Mouse (Mus musculus) embryonic facial prominence, embryonic 14.5 days (tissue): ENCODE results near the gene Stxbp5. TPM values are rescaled to one million over a fixed set of nuclear protein-coding genes. Genes with fewer than 3 reads are reported as not detected.
A peak's percentile ranks its signal among the peaks of the same experiment; 100 is the strongest.

Source experiments
- ATAC-seq: fragments of 200-750 bp; cut with Nextera tagmentation; 2 replicates; pipeline ENCODE4 v1.8.0; 2017; ENCODE audit warnings: low read depth, moderate number of reproducible peaks, moderate TSS enrichment
- DNase-seq: peaks from one replicate; pipeline ENCODE4 v3.0.0-alpha.2; 2015; ENCODE audit warnings: low spot score
- H3K27ac ChIP-seq: fragments of 300-500 bp; sonication (generic); replicated peaks from 2 replicates; pipeline ENCODE4 v1.5.1; 2014; ENCODE audit warnings: low read depth, mild to moderate bottlenecking, low read length, moderate library complexity
- H3K27me3 ChIP-seq: fragments of 300-500 bp; sonication (generic); replicated peaks from 2 replicates; pipeline ENCODE4 v1.6.1; 2014; ENCODE audit warnings: low read length; ENCODE audit not compliant: control insufficient read depth, insufficient read depth
- H3K36me3 ChIP-seq: fragments of 300-500 bp; sonication (generic); 2 replicates; pipeline ENCODE4 v1.6.1; 2014; ENCODE audit warnings: low read length, mixed read lengths; ENCODE audit not compliant: control insufficient read depth, insufficient read depth
- H3K4me1 ChIP-seq: fragments of 300-500 bp; sonication (generic); 2 replicates; pipeline ENCODE4 v1.6.1; 2014; ENCODE audit warnings: antibody characterized with exemption, low read length; ENCODE audit not compliant: control insufficient read depth, insufficient read depth
- H3K4me2 ChIP-seq: fragments of 300-500 bp; sonication (generic); 2 replicates; pipeline ENCODE4 v1.6.1; 2014; ENCODE audit warnings: low read depth, mild to moderate bottlenecking, low read length, moderate library complexity, mixed read lengths
- H3K4me3 ChIP-seq: fragments of 300-500 bp; sonication (generic); 2 replicates; pipeline ENCODE4 v1.5.1; 2014; ENCODE audit warnings: low read depth, mild to moderate bottlenecking, low read length
- H3K9ac ChIP-seq: fragments of 300-500 bp; sonication (generic); 2 replicates; pipeline ENCODE4 v1.6.1; 2014; ENCODE audit warnings: low read depth, mild to moderate bottlenecking, low read length, moderate library complexity, mixed read lengths
- H3K9me3 ChIP-seq: fragments of 300-500 bp; sonication (generic); 2 replicates; pipeline ENCODE4 v1.6.1; 2016; ENCODE audit warnings: low read length; ENCODE audit not compliant: control insufficient read depth
- WGBS: fragments of 180-500 bp; shearing (Covaris S2); extraction: QIAGEN DNeasy Blood & Tissue Kit; methylation state at CpG from one replicate; pipeline ENCODE4 v1.1.7; 2014; 5-methylcytosine and 5-hydroxymethylcytosine counted together
- polyA plus RNA-seq: library from polyadenylated mRNA; unstranded; fragments of >200 nt; fragmentation: Nextera tagmentation; extraction: Ambion mirVana; gene quantifications from 2 replicates; pipeline ENCODE4 v1.2.1, GENCODE M21; 2014

Gene Stxbp5
- polyA plus RNA-seq, 1 experiment from 2014 or later: 7.4 TPM

DNA sequence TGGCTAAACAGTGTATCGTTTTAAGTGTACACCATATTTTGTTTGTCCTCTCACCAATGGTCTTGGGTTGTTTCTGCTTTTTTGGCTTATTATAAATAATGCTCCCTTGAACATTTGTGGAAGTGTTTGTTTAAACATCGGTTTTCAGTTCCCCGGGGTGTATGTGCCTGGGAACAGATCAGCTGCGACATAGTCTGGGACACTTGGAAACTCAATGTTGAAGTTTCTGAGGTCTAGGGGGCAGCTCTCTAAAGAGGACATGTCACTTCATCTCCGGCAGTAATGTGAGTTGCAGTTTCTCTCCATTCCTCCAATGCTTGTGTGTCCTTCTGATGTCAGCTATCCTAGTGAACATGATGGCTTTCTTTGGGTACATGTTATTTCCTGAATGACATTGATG, 137.0 kb downstream of the Stxbp5 start:
- H3K4me3 ChIP-seq: no peak overlapping the region
- ATAC-seq: no peak
- 91% methylated on average over 5 of the region's 5 CpGs for WGBS
- no peak overlapping the region for H3K9ac ChIP-seq
- DNase-seq: no peak
- peaks cover 50% of the 10 kb centered on the region for H3K36me3 ChIP-seq
- H3K27me3 ChIP-seq: no peaks in the 10 kb centered on the region
- no peaks in the 10 kb centered on the region for H3K9me3 ChIP-seq
- H3K4me1 ChIP-seq: no peaks in the 10 kb centered on the region
- no peak overlapping the region for H3K4me2 ChIP-seq
- H3K27ac ChIP-seq: no peak overlapping the region

GRCm38 (mm10) chr10:9760264-9760663, 140.6 kb downstream of the Stxbp5 start:
- Histone ChIP-seq H3K9ac (no peak overlapping the region), H3K36me3 (peaks cover 29% of the 10 kb centered on the region), H3K4me3 (no peak overlapping the region), H3K4me1 (no peaks in the 10 kb centered on the region), H3K4me2 (no peak overlapping the region), H3K27me3 (no peaks in the 10 kb centered on the region), H3K9me3 (no peaks in the 10 kb centered on the region), H3K27ac (no peak overlapping the region)
- 83% methylated on average over 8 of the region's 8 CpGs for WGBS
- no peak for ATAC-seq
- DNase-seq: no peak

GRCm38 (mm10) chr10:9756546-9756945, 144.3 kb downstream of the Stxbp5 start:
- Histone ChIP-seq H3K4me3 (no peak overlapping the region), H3K9ac (no peak overlapping the region), H3K9me3 (no peaks in the 10 kb centered on the region), H3K4me2 (no peak overlapping the region), H3K4me1 (no peaks in the 10 kb centered on the region), H3K27ac (no peak overlapping the region), H3K27me3 (no peaks in the 10 kb centered on the region), H3K36me3 (peaks cover 18% of the 10 kb centered on the region)
- DNase-seq (no peak), ATAC-seq (no peak)
- 70% methylated on average over 6 of the region's 6 CpGs for WGBS

- no peak for ATAC-seq
- WGBS: 43% methylated on average over 3 of the region's 3 CpGs
- no peaks in the 10 kb centered on the region for H3K27me3 ChIP-seq
Measured at GRCm38 (mm10) chr10:9754893-9755541, 145.9 kb downstream of the Stxbp5 start.

GRCm38 (mm10) chr10:9733861-9734260, 167.0 kb downstream of the Stxbp5 start:
- Histone ChIP-seq H3K27me3 (no peaks in the 10 kb centered on the region), H3K4me1 (no peaks in the 10 kb centered on the region; the same call in 1 of the 2 replicates), H3K9me3 (no peaks in the 10 kb centered on the region), H3K4me3 (no peak overlapping the region), H3K27ac (no peak overlapping the region), H3K9ac (no peak overlapping the region), H3K4me2 (no peak overlapping the region), H3K36me3 (no peaks in the 10 kb centered on the region)
- DNase-seq (peak; percentile 10), ATAC-seq (no peak)
- WGBS: 50% methylated on average over 3 of the region's 3 CpGs

More at GRCm38 (mm10) chr10:9754893-9755541, 145.9 kb downstream of the Stxbp5 start:
- Histone ChIP-seq H3K4me2 (no peak overlapping the region), H3K9me3 (no peaks in the 10 kb centered on the region), H3K27ac (no peak overlapping the region), H3K4me1 (no peaks in the 10 kb centered on the region), H3K36me3 (peaks cover 7% of the 10 kb centered on the region; the same call in 1 of the 2 replicates), H3K4me3 (no peak overlapping the region), H3K9ac (no peak overlapping the region)
- DNase-seq: peak; percentile 79

GRCm38 (mm10) chr10:9732065-9732749, 168.7 kb downstream of the Stxbp5 start:
- Histone ChIP-seq H3K4me1 (no peaks in the 10 kb centered on the region; the same call in 1 of the 2 replicates), H3K27me3 (no peaks in the 10 kb centered on the region), H3K4me3 (no peak overlapping the region), H3K36me3 (no peaks in the 10 kb centered on the region), H3K9ac (no peak overlapping the region), H3K27ac (no peak overlapping the region), H3K9me3 (no peaks in the 10 kb centered on the region), H3K4me2 (no peak overlapping the region)
- DNase-seq (no peak), ATAC-seq (no peak)
- WGBS: 81% methylated on average over 9 of the region's 9 CpGs

- Histone ChIP-seq H3K36me3 (no peaks in the 10 kb centered on the region), H3K27ac (no peak overlapping the region), H3K4me2 (no peak overlapping the region), H3K27me3 (no peaks in the 10 kb centered on the region), H3K4me1 (0 out of 2 replicates have a peak, but pooled peaks cover 6% of the 10 kb centered on the region), H3K9ac (no peak overlapping the region), H3K9me3 (no peaks in the 10 kb centered on the region), H3K4me3 (no peak overlapping the region)
- WGBS: 74% methylated on average over 10 of the region's 11 CpGs
- no peak for ATAC-seq
- no peak for DNase-seq
Measured at GRCm38 (mm10) chr10:9722519-9723303, 178.2 kb downstream of the Stxbp5 start.

- WGBS: 58% methylated on average over 5 of the region's 5 CpGs
- ATAC-seq (no peak), DNase-seq (no peak)
- Histone ChIP-seq H3K9ac (no peak overlapping the region), H3K27me3 (no peaks in the 10 kb centered on the region), H3K9me3 (no peaks in the 10 kb centered on the region), H3K4me2 (no peak overlapping the region), H3K4me1 (0 out of 2 replicates have a peak, but pooled peaks cover 6% of the 10 kb centered on the region), H3K4me3 (no peak overlapping the region), H3K27ac (no peak overlapping the region), H3K36me3 (no peaks in the 10 kb centered on the region)
Measured at GRCm38 (mm10) chr10:9720027-9720426, 180.9 kb downstream of the Stxbp5 start.
